Mouse (Mus musculus) heart, postnatal 36 days (tissue): ENCODE results near the gene Slc38a6. TPM values are rescaled to one million over a fixed set of nuclear protein-coding genes. Genes with fewer than 3 reads are reported as not detected.

Source experiments
- DNase-seq, 2 experiments: peaks; one replicate each; pipeline ENCODE4 v3.0.0; 2021 to 2022
- intact Hi-C: fragments of 180-260 bp; cut with DNase I; formaldehyde crosslinking; loops from one replicate; pipeline ENCODE4 v1.15.1; 2025
- total RNA-seq, 2 experiments: library from RNA; stranded (reverse); gene quantifications; 2 replicates each; pipeline ENCODE4 v1.2.3; 2021

Slc38a6 gene
- total RNA-seq, 2 experiments from 2014 or later: 3.2 to 4.5 TPM

- intact Hi-C loops: no loop called here
Observed at GRCm38 (mm10) chr12:73317706-73318686, 31.4 kb downstream of the Slc38a6 start.

DNA sequence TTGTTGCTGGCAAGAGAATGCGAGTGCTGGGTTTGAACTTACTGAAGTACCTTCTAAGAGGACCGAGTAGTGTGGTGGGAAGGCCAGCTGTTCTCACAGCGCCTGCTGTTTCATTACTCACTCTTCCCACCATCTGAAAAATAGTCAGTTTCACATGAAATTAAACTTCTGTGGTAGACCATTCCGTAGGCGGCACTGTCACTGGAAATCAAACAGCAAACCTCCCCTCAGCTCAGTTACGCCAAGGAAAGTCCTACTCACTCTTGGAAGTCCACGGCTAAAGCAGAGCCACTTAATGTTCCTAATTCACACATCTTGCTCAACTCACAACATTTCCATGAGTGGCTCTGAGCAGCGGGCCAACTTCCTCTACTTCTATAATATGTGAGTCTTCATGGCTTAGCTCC, 37.6 kb downstream of the Slc38a6 start:
- no peak for DNase-seq
- intact Hi-C loops: loop anchor here (2.0 to 5.0 kb wide), 2 partner anchors 277 to 299 kb away; no protein-coding TSS in a partner anchor

More at GRCm38 (mm10) chr12:73317706-73318686, 31.4 kb downstream of the Slc38a6 start:
- no peak for DNase-seq

GRCm38 (mm10) chr12:73324742-73325141, 38.2 kb downstream of the Slc38a6 start:
- peak in 1 of 2 experiments; percentile 46 for DNase-seq
- intact Hi-C loops: loop anchor here (2.0 to 5.0 kb wide), 2 partner anchors 277 to 300 kb away; no protein-coding TSS in a partner anchor

GRCm38 (mm10) chr12:73325181-73325580, 38.6 kb downstream of the Slc38a6 start:
- DNase-seq: no peak

GRCm38 (mm10) chr12:73325617-73326016, 39.0 kb downstream of the Slc38a6 start:
- intact Hi-C loops: loop anchor here (2.0 kb wide), 1 partner anchor 301 kb away; no protein-coding TSS in a partner anchor
- peak; percentile 37 to 41 for DNase-seq

More at GRCm38 (mm10) chr12:73325181-73325580, 38.6 kb downstream of the Slc38a6 start:
- intact Hi-C loops: loop anchor here (2.0 kb wide), 1 partner anchor 300 kb away; no protein-coding TSS in a partner anchor

DNA sequence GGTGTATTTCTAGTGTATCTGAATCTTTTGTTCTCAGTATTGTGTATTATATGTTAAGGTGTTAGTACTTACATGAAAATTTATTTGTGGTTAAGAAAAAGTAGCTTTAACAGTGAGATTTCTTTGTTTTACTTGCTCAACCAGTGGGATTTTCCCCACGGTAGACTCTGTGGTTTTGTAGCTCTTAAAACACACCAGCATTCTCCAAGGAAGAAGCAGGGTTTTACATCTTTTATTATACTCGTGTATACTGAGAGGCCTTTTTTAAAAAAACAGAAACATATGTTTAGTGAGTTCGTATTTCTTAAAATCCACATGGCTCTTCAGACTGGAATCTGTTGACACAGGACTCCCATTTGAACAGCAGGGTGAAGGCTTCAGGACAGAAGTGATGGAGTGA, 40.8 kb downstream of the Slc38a6 start:
- DNase-seq: no peak
- intact Hi-C loops: no loop called here

DNA sequence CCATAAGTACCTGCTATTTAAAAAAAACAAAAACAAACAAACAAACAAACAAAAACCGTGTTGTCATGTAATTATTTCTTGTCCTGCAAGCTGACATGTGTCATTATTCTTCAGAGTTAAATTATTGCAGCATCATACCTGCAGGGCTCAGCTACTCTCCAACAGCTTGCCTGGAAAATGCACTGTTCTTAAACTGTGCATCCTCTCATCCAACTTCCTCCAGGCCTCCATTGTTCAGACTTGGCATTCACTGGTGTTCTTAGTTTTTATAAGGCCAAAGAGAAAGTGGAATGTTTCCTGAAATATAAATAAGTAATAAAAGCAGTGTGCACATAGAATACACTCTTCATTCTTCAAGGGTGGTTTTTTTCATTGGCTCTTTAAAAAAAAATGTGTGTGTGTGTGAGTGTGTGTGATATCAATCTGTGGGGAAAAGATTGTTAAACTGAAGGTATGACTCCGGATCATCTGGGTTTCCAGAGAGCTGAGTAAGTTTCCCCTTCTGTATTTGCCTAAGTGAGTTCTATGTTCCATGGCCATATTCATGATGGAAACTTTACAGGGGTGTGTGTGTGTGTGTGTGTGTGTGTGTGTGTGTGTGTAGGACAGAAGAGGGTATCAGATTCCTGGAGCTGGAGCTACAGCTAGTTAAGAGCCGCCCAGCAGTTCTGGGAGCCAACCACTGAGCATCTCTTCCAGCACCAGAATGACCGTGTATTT, 42.0 kb downstream of the Slc38a6 start:
- intact Hi-C loops: no loop called here
- DNase-seq: no peak

- DNase-seq: no peak
- intact Hi-C loops: loop anchor here (10.0 kb wide), 1 partner anchor 345 kb away; no protein-coding TSS in a partner anchor
Observed at GRCm38 (mm10) chr12:73330236-73330635, 43.7 kb downstream of the Slc38a6 start.

DNA sequence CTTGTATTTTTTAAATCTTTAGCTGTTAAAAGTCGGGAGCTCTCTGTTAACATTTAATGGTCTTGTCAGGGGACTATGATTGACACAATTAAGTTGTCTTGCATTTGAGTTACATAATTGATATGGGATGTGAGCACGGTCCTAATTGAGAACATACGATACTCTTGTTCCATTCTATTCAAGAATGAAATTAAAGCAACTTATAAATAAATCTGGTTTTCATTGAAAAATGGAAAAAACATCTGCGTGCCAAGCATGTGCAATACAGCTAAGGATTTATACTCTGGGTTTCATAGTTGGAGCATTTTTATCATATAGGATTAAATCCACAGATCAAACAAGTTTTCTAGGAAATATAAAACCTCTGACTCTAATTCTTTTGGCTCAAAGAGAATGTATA, 46.1 kb downstream of the Slc38a6 start:
- intact Hi-C loops: loop anchor here (10.0 kb wide), 1 partner anchor 342 kb away; no protein-coding TSS in a partner anchor
- no peak for DNase-seq

GRCm38 (mm10) chr12:73334051-73334551, 47.5 kb downstream of the Slc38a6 start:
- intact Hi-C loops: loop anchor here (10.0 kb wide), 1 partner anchor 341 kb away; no protein-coding TSS in a partner anchor
- DNase-seq: peak; percentile 19 to 42

GRCm38 (mm10) chr12:73337127-73337526, 50.5 kb downstream of the Slc38a6 start:
- intact Hi-C loops: loop anchor here (10.0 kb wide), 1 partner anchor 338 kb away; no protein-coding TSS in a partner anchor
- DNase-seq: no peak

DNA sequence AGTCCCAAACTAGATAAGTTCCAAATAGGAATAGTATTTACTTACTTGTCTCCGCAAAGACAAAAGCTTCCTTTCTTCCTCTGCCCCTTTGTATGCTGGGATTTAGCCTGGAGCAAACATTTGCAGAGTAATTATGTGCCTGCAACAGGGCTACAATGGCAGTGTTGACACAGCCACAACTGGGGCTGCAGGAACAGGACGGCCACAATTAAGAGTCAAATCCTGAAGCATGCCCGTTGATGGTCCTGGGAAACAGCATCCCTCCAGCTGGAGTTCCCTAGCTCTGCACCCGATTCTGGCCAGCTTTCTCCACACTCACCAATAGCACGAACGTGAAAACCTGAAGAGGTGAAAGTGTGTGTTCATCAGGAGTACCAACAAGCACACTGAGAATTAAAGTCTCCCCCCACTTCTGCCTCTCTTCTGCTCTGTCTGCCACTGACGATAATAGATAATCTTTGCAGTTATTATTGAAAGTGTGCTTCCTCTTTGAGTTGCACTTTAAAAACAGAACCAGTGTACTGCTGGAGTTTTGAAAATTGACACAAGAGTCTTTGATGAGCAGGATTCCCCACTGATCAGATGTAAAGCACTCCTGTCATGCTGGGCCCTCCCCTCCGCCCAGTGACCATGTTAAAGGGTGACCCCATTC, 54.2 kb downstream of the Slc38a6 start:
- no peak for DNase-seq

DNA sequence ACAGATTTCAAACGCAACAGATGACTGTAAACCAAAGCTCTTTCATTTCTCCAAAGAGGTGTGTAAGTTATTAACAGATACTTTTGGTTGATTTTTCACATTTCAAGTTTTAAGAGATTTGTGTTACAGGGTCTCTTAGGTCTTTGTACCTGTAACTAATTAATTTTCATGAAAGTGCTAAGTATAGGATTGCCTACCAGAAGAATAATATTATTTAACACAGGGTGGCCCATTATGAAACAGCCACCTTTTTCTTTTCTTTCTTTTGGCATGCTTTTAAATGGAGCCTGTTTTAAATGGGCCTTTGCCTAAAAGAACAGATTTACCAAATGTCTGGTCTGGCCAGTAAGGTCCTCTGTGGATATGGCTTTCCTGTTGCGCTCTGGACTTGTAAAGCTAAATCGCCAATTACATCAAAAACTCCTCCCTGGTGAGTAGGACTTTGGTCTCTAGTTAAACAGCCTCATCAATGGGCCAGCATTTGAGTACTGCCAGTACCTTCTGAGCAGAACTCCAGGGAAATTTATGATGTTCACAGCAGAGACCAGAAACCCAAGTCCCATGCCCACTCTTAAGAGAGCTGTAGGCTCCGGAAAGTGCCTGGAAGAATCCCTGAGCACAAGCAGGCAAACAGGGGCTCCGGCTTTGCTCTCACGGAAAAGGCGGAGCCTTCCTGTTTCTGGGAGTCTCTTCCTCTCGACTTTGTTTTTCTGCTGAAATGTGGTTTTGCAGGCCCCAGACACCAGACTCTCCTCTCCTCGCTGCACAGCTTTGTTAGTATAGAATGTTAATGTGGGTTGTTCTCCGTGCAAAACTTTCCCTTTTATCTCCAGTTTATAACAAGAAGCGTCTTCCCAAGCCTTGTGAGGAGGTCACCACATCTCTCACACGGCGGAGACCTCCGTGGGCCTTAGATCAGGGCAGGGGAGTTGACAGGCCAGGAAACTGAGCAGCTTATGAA, 55.4 kb downstream of the Slc38a6 start:
- peak; percentile 42 to 53 for DNase-seq
- intact Hi-C loops: no loop called here

More for the DNA sequence above, 54.2 kb downstream of the Slc38a6 start:
- intact Hi-C loops: no loop called here

- intact Hi-C loops: no loop called here
- no peak for DNase-seq
Observed at GRCm38 (mm10) chr12:73344300-73344699, 57.7 kb downstream of the Slc38a6 start.

- no peak for DNase-seq
- intact Hi-C loops: no loop called here
Observed at GRCm38 (mm10) chr12:73345157-73345556, 58.6 kb downstream of the Slc38a6 start.

DNA sequence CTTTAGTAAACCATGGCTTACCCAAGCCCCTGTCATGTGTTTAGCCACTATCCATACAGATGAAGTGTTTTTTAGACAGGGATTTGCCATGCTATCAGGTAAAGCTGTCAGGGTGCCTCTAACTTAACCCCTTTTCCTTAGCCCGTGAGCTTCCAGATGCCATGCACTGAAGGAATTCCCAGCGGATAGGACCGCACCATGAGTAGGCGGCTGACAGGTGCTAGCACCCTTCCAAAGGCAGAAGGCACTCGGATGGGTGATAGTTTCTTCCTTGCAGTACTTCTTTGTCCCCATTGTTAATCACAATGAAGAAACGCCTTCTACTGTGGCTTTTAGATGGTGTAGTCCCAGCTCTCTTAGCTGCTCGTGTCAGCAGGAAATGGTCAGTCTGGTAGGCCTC, 60.6 kb downstream of the Slc38a6 start:
- DNase-seq: no peak
- intact Hi-C loops: no loop called here

DNA sequence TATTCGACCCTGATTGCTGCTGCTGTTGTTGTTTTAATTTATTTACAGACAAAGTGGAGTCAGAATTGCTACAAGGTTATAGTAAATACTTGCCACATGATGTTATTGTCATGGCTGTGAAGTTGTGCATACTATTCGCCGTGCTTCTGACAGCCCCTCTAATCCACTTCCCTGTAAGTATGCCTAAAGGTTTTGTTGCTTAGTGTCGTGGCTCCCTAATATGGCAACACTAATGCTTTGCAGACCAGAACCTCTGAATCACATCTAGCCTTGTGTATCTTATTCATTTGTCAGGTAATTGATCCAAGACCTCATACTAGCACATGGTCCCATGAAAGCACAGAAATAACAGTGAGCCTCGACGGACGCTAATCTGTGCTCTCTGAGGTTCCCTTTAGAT, 63.9 kb downstream of the Slc38a6 start:
- no peak for DNase-seq
- intact Hi-C loops: no loop called here

- intact Hi-C loops: no loop called here
- DNase-seq: no peak
Observed at GRCm38 (mm10) chr12:73350982-73351381, 64.4 kb downstream of the Slc38a6 start.

DNA sequence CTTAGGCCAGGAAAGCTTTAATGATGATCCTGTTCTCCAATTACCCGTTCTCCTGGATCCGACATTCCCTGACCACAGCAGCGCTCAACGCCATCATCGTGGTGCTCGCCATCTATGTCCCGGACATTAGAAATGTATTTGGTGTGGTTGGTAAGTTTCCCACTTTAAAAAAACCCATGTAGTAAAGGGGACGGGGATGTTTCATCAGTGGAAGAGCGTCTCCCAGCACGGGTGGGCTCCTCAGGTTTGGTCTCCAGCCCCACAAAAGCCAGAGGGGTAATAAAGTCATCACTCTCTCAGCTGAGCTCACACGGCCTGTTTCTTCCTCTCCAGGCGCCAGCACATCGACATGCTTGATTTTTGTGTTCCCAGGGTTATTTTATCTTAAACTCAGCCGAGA, 65.2 kb downstream of the Slc38a6 start:
- intact Hi-C loops: no loop called here
- no peak for DNase-seq
